Mouse (Mus musculus) G1E (cell line): ENCODE data around the gene Cetn4. TPM values are rescaled to one million over a fixed set of nuclear protein-coding genes. Genes with fewer than 3 reads are reported as not detected.

Experiments
- ATAC-seq: 2 replicates; pipeline ENCODE4 v1.8.0; 2016; ENCODE audit warnings: mild to moderate bottlenecking; ENCODE audit not compliant: insufficient number of reproducible peaks, poor library complexity, low FRiP score, severe bottlenecking; ENCODE audit errors: extremely low read depth
- DNase-seq: peaks from one replicate; pipeline ENCODE4 v3.0.0; 2012; ENCODE audit warnings: low spot score
- H3K27me3 ChIP-seq: 2 replicates; pipeline ENCODE4 v1.6.1; 2012; ENCODE audit warnings: mild to moderate bottlenecking, low read length, inconsistent platforms; ENCODE audit not compliant: insufficient read depth
- H3K36me3 ChIP-seq: replicated peaks from 2 replicates; pipeline ENCODE3; 2012; ENCODE audit warnings: mild to moderate bottlenecking, inconsistent platforms
- H3K4me1 ChIP-seq: 2 replicates; pipeline ENCODE4 v1.6.1; 2012; ENCODE audit warnings: low read depth, low read length, inconsistent platforms, mixed read lengths; ENCODE audit not compliant: insufficient read depth
- H3K4me3 ChIP-seq: 2 replicates; pipeline ENCODE4 v1.5.1; 2012; ENCODE audit warnings: low read depth, mild to moderate bottlenecking, inconsistent platforms, low read length, moderate library complexity, mixed read lengths
- H3K9me3 ChIP-seq: replicated peaks from 2 replicates; pipeline ENCODE4 v1.6.1; 2012; ENCODE audit warnings: inconsistent platforms
- CTCF ChIP-seq: IDR thresholded peaks from 2 replicates; pipeline ENCODE4 v1.5.1; 2012; ENCODE audit warnings: low read depth, low read length, inconsistent platforms, mixed read lengths
- GATA1 ChIP-seq: IDR thresholded peaks from 2 replicates; pipeline ENCODE4 v1.6.1; 2012; ENCODE audit warnings: borderline replicate concordance, low read length, inconsistent platforms, mixed read lengths
- GATA2 ChIP-seq: IDR thresholded peaks from 2 replicates; pipeline ENCODE4 v1.6.1; 2012; ENCODE audit warnings: low read depth, low read length, inconsistent platforms, borderline replicate concordance
- POLR2AphosphoS5 ChIP-seq: IDR thresholded peaks from 2 replicates; pipeline ENCODE4 v1.6.1; 2012; ENCODE audit warnings: low read depth, low read length, inconsistent platforms; ENCODE audit not compliant: insufficient replicate concordance
- TAL1 ChIP-seq: conservative IDR thresholded peaks from 2 replicates; pipeline ENCODE4 v1.6.1; 2012; ENCODE audit warnings: low read depth, low read length, inconsistent platforms, mixed read lengths
- polyA plus RNA-seq: library from polyadenylated mRNA; stranded (reverse); fragments of >175 nt; gene quantifications from 2 replicates; pipeline ENCODE4 v1.2.3, GENCODE M21; 2012
- total RNA-seq, 2 experiments: library from RNA; stranded (forward) in 1 of 2; stranded (reverse) in 1 of 2; fragments of 200-1000 nt in 1 of 2; fragments of >200 nt in 1 of 2; fragmentation: Nextera tagmentation in 1 of 2; gene quantifications; 2 replicates each; pipeline ENCODE4 v1.2.3; 2014 to 2017

Gene Cetn4
- total and polyA plus RNA-seq, 3 experiments: 6.3 to 26.3 (median 15.7) TPM

GRCm38 (mm10) chr3:37280221-37280620 lies 32.3 kb downstream of the Cetn4 start:
- ATAC-seq: no peak
- TF ChIP-seq POLR2AphosphoS5 (no peak), GATA2 (no peak), GATA1 (no peak), CTCF (no peak), TAL1 (no peak)
- no peaks in the 10 kb centered on the region for H3K36me3 ChIP-seq
- no peaks in the 10 kb centered on the region for H3K9me3 ChIP-seq
- DNase-seq: no peak
- H3K27me3 ChIP-seq: no peaks in the 10 kb centered on the region
- peaks cover 47% of the 10 kb centered on the region for H3K4me1 ChIP-seq
- no peak overlapping the region for H3K4me3 ChIP-seq

- DNase-seq (no peak), ATAC-seq (peak; percentile 87)
- TF ChIP-seq CTCF (no peak), GATA1 (no peak), GATA2 (no peak), TAL1 (peak; percentile 79)
Measured at GRCm38 (mm10) chr3:37274661-37275060, 37.8 kb downstream of the Cetn4 start.

DNA sequence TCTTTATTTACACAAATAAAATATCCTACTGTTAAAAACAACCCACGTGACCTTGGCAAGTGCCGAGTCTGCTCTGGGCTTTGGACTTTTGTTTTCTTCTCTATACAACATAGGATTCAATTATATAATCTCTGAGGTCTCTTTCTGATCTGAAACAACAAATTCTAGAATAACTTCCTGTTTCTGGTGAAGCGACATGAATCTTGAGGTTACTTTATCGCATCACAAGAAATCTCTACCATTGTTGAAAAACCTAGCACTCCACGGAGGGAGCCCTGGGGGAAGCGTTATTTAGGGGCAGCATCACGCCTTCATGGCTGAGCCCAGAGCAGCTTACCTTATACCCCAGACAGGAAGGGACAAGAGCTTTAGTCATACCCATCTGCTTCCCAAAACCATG lies 39.4 kb downstream of the Cetn4 start:
- Histone ChIP-seq H3K9me3 (no peaks in the 10 kb centered on the region), H3K4me1 (peaks cover 44% of the 10 kb centered on the region), H3K36me3 (no peaks in the 10 kb centered on the region), H3K4me3 (no peak overlapping the region), H3K27me3 (peaks cover 9% of the 10 kb centered on the region)
- ATAC-seq (no peak), DNase-seq (no peak)
- no peak for TF ChIP-seq TAL1
- no peak for TF ChIP-seq POLR2AphosphoS5
- TF ChIP-seq GATA2: no peak
- no peak for TF ChIP-seq GATA1
- TF ChIP-seq CTCF: no peak

More at GRCm38 (mm10) chr3:37274661-37275060, 37.8 kb downstream of the Cetn4 start:
- Histone ChIP-seq H3K36me3 (no peaks in the 10 kb centered on the region), H3K27me3 (no peaks in the 10 kb centered on the region; the same call in 1 of the 2 replicates), H3K9me3 (no peaks in the 10 kb centered on the region), H3K4me3 (no peak overlapping the region; the same call in 1 of the 2 replicates), H3K4me1 (peaks cover 49% of the 10 kb centered on the region)

DNA sequence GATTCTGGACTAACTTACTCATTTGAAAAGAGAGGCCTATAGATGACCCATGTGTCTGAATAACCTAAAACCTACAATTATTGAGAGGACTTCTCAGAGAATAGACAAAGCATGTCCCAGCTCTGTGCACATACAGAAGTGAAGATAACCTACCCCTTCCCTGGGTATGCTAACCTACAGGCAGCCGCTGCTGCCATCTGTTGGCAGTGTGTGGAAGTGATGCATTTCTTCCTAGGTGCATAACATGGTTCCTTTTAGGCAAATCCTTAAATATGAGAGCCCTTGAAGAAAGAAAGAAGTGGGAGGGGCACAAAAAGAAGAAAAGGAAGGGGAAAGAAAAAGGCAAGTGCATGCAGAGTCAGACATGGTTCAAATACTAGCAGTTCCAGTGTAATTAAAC lies 41.3 kb downstream of the Cetn4 start:
- H3K4me1 ChIP-seq: peaks cover 38% of the 10 kb centered on the region
- TF ChIP-seq GATA2 (no peak), CTCF (peak; percentile 86)
- peaks cover 12% of the 10 kb centered on the region for H3K27me3 ChIP-seq
- DNase-seq (peak; percentile 28), ATAC-seq (no peak)
- H3K9me3 ChIP-seq: no peaks in the 10 kb centered on the region
- no peak overlapping the region for H3K4me3 ChIP-seq
- no peaks in the 10 kb centered on the region for H3K36me3 ChIP-seq

DNA sequence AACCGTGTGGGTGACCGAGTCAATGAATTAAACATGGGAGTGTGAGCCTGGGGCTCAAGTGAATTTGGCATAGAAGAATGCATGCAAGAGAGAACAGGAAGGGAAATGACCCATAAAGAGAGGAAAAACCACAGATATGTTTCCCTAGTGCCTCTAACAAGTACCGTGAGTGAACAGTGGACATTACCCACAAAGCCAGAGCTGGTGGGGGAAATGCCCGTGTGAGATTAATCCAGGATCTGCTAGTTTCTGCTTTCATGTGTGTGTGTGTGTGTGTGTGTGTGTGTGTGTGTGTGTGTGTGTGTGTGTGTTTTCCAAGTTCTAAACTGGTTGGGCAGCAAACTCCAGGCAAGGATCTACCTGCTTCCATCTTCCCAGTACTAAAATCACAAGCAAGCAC lies 42.6 kb downstream of the Cetn4 start:
- no peaks in the 10 kb centered on the region for H3K9me3 ChIP-seq
- no peak overlapping the region for H3K4me3 ChIP-seq
- no peaks in the 10 kb centered on the region for H3K36me3 ChIP-seq
- H3K27me3 ChIP-seq: peaks cover 21% of the 10 kb centered on the region
- ATAC-seq (no peak), DNase-seq (no peak)
- no peak for TF ChIP-seq GATA1
- TF ChIP-seq TAL1: no peak
- TF ChIP-seq CTCF: no peak
- no peak for TF ChIP-seq POLR2AphosphoS5
- TF ChIP-seq GATA2: no peak
- H3K4me1 ChIP-seq: peaks cover 31% of the 10 kb centered on the region

DNA sequence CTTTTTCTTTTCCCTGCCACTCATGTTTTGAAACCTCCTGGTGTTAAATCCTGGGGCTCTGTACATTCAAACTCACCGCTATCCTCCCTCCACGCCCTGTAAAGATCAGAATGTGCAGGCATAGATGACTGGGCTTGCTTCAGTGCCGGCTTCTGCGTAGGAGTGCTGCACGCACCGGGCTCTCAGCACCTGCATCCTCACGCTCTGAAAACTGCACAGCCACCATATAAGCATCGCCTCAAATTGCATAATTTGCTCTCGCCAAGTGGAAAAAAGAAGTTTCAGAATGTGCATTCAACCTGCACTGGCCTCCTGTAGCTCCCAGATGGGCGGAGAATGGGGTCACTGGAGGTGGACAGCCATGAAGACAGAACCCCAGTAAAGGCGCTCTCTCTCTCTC lies 44.2 kb downstream of the Cetn4 start:
- peaks cover 29% of the 10 kb centered on the region for H3K27me3 ChIP-seq
- no peak overlapping the region for H3K4me3 ChIP-seq
- ATAC-seq (no peak), DNase-seq (no peak)
- H3K9me3 ChIP-seq: no peaks in the 10 kb centered on the region
- TF ChIP-seq GATA2 (no peak), POLR2AphosphoS5 (no peak), GATA1 (no peak), TAL1 (no peak), CTCF (no peak)
- peaks cover 17% of the 10 kb centered on the region for H3K4me1 ChIP-seq
- no peaks in the 10 kb centered on the region for H3K36me3 ChIP-seq
